Mouse (Mus musculus) thymus, postnatal 4 days (tissue): ENCODE data around the gene Nudt9.
A peak's percentile ranks its signal among the peaks of the same experiment; 100 is the strongest.

Experiments
- DNase-seq: peaks from one replicate; pipeline ENCODE4 v3.0.0; 2021

The Nudt9 gene

GRCm38 (mm10) chr5:104039154-104039932 is 6.8 kb upstream of the Nudt9 start:
- DNase-seq, result peak; percentile 70

GRCm38 (mm10) chr5:104042906-104043305 is 3.2 kb upstream of the Nudt9 start:
- no peak for DNase-seq

GRCm38 (mm10) chr5:104043704-104044103 is 2.4 kb upstream of the Nudt9 start:
- DNase-seq, result no peak

- DNase-seq, result peak; percentile 37
Observed at GRCm38 (mm10) chr5:104047200-104048105, 1.3 kb downstream of the Nudt9 start.

GRCm38 (mm10) chr5:104048139-104048538 is 2.0 kb downstream of the Nudt9 start:
- DNase-seq, result no peak

GRCm38 (mm10) chr5:104052956-104053355 is 6.8 kb downstream of the Nudt9 start:
- DNase-seq, result peak; percentile 65

- no peak for DNase-seq
Observed at GRCm38 (mm10) chr5:104054938-104055337, 8.8 kb downstream of the Nudt9 start.

- no peak for DNase-seq
Observed at GRCm38 (mm10) chr5:104055816-104056215, 9.7 kb downstream of the Nudt9 start.

- no peak for DNase-seq
Observed at GRCm38 (mm10) chr5:104056295-104056694, 10.2 kb downstream of the Nudt9 start.

- peak; percentile 88 for DNase-seq
Observed at GRCm38 (mm10) chr5:104058021-104058420, 11.9 kb downstream of the Nudt9 start.

- no peak for DNase-seq
Observed at GRCm38 (mm10) chr5:104059628-104060027, 13.5 kb downstream of the Nudt9 start.

- no peak for DNase-seq
Observed at GRCm38 (mm10) chr5:104060429-104060828, 14.3 kb downstream of the Nudt9 start.

GRCm38 (mm10) chr5:104061936-104062772 is 16.0 kb downstream of the Nudt9 start:
- DNase-seq, result no peak

- DNase-seq, result no peak
Observed at GRCm38 (mm10) chr5:104062773-104063551, 16.9 kb downstream of the Nudt9 start.

GRCm38 (mm10) chr5:104068751-104069150 is 22.6 kb downstream of the Nudt9 start:
- peak; percentile 62 for DNase-seq

GRCm38 (mm10) chr5:104071048-104071447 is 24.9 kb downstream of the Nudt9 start:
- DNase-seq, result no peak

GRCm38 (mm10) chr5:104072272-104072886 is 26.3 kb downstream of the Nudt9 start:
- no peak for DNase-seq

GRCm38 (mm10) chr5:104073602-104074001 is 27.5 kb downstream of the Nudt9 start:
- DNase-seq, result no peak

- peak; percentile 84 for DNase-seq
Observed at GRCm38 (mm10) chr5:104074388-104074787, 28.3 kb downstream of the Nudt9 start.

GRCm38 (mm10) chr5:104076361-104076760 is 30.3 kb downstream of the Nudt9 start:
- DNase-seq, result no peak

GRCm38 (mm10) chr5:104077508-104077907 is 31.4 kb downstream of the Nudt9 start, which contains the start of gene Gm17660:
Gm17660 (minus strand) TSS chr5:104077608.
- DNase-seq, result no peak
